Comparison of ENCODE assay signal across 27 mouse cellular contexts in genomic region chr14:48313234-48313633, GRCm38 (mm10).
"Had no signal": no experiment of that assay in that cellular context is flagged by ENCODE, and none has a peak within 500 bp of the region (broad histone marks: within the 10 kb centered on the region; RNA-seq: fewer than 3 reads in every experiment).

No protein-coding gene starts in this region.

- H3K27ac ChIP-seq: embryonic facial prominence, embryonic 10.5 days; embryonic facial prominence, embryonic 12.5 days; embryonic facial prominence, embryonic 13.5 days; embryonic facial prominence, embryonic 15.5 days; forebrain, embryonic 10.5 days; forebrain, embryonic 12.5 days; forebrain, embryonic 13.5 days; forebrain, embryonic 15.5 days; heart, adult 2 months; heart, embryonic 10.5 days had no signal

- H3K27me3 ChIP-seq: embryonic facial prominence, embryonic 12.5 days; embryonic facial prominence, embryonic 15.5 days; forebrain, embryonic 12.5 days; forebrain, embryonic 13.5 days; forebrain, embryonic 15.5 days had no signal

- H3K4me1 ChIP-seq: embryonic facial prominence, embryonic 10.5 days; embryonic facial prominence, embryonic 13.5 days; embryonic facial prominence, embryonic 15.5 days; forebrain, embryonic 10.5 days; forebrain, embryonic 12.5 days; forebrain, embryonic 13.5 days; forebrain, embryonic 15.5 days had no signal

- ATAC-seq: forebrain, embryonic 13.5 days; forebrain, embryonic 14.5 days; forebrain, embryonic 15.5 days; forebrain, embryonic 16.5 days; forebrain, postnatal 0 days had no signal

- DNase-seq: cerebellum, adult 8-10 months; cerebellum, adult 9-11 months; cerebellum, postnatal 10 days; cerebellum, postnatal 14 days; cerebellum, postnatal 25 days; embryo, embryonic 11 days; forebrain, postnatal 0 days; gastrocnemius, adult 2 months; gastrocnemius, postnatal 10 days; gastrocnemius, postnatal 14 days; gastrocnemius, postnatal 25 days; gastrocnemius, postnatal 36 days; heart, adult 11 months; heart, adult 18-20 months; heart, adult 2 months had no signal

- H3K4me3 ChIP-seq: embryonic facial prominence, embryonic 10.5 days; embryonic facial prominence, embryonic 12.5 days; embryonic facial prominence, embryonic 13.5 days; embryonic facial prominence, embryonic 15.5 days; erythroblast, embryonic 14.5 days; forebrain, embryonic 10.5 days; forebrain, embryonic 12.5 days; forebrain, embryonic 13.5 days; forebrain, embryonic 15.5 days; gastrocnemius, adult 2 months; heart, adult 2 months; heart, embryonic 10.5 days had no signal

- H3K36me3 ChIP-seq: embryonic facial prominence, embryonic 10.5 days; embryonic facial prominence, embryonic 12.5 days; embryonic facial prominence, embryonic 13.5 days; embryonic facial prominence, embryonic 15.5 days; forebrain, embryonic 10.5 days; forebrain, embryonic 12.5 days; forebrain, embryonic 15.5 days; heart, embryonic 10.5 days had no signal
